Mouse (Mus musculus) ES-E14 (cell line): ENCODE results near the gene Irf1. TPM values are rescaled to one million over a fixed set of nuclear protein-coding genes. Genes with fewer than 3 reads are reported as not detected.

Source experiments
- DNase-seq: peaks from one replicate; pipeline ENCODE4 v3.0.0-alpha.2; 2013; ENCODE audit warnings: low read depth, low spot score
- H3K27ac ChIP-seq: 2 replicates; pipeline ENCODE4 v1.5.1; 2012; ENCODE audit warnings: low read depth, mild to moderate bottlenecking, low read length, moderate library complexity, mixed read lengths; ENCODE audit not compliant: poor library complexity, insufficient read depth, severe bottlenecking
- H3K36me3 ChIP-seq: 2 replicates; pipeline ENCODE4 v1.6.1; 2012; ENCODE audit warnings: mild to moderate bottlenecking, low read length, moderate library complexity, mixed read lengths; ENCODE audit not compliant: control insufficient read depth, poor library complexity, insufficient read depth, severe bottlenecking
- H3K4me1 ChIP-seq, 2 experiments: fragments of 150-350 bp in 1 of 2; sonication (generic) in 1 of 2; 2 replicates each; pipeline ENCODE4 v1.6.1; 2012; ENCODE audit warnings: low read length in 2 of 2, mild to moderate bottlenecking in 1 of 2, mixed read lengths in 1 of 2; ENCODE audit not compliant: control insufficient read depth in 2 of 2, insufficient read depth in 2 of 2, poor library complexity in 1 of 2
- H3K4me3 ChIP-seq, 2 experiments: fragments of 150-350 bp in 1 of 2; sonication (generic) in 1 of 2; 2 replicates each; pipeline ENCODE4 v1.5.1; 2012; ENCODE audit warnings: low read length in 2 of 2, low read depth in 1 of 2, mild to moderate bottlenecking in 1 of 2, mixed read lengths in 1 of 2; ENCODE audit not compliant: insufficient read depth in 1 of 2, poor library complexity in 1 of 2, severe bottlenecking in 1 of 2
- H3K9ac ChIP-seq: 2 replicates; pipeline ENCODE4 v1.6.1; 2012; ENCODE audit warnings: low read depth, mild to moderate bottlenecking, low read length, mixed read lengths; ENCODE audit not compliant: poor library complexity, insufficient read depth, severe bottlenecking
- H3K9me3 ChIP-seq: fragments of 150-350 bp; sonication (generic); 2 replicates; pipeline ENCODE4 v1.6.1; 2012; ENCODE audit warnings: low read depth, mild to moderate bottlenecking, low read length; ENCODE audit not compliant: control insufficient read depth, insufficient read depth
- CHD2 ChIP-seq: IDR thresholded peaks from 2 replicates; pipeline ENCODE4 v1.6.1; 2014; ENCODE audit warnings: mild to moderate bottlenecking, low read depth, low read length, inconsistent platforms
- HCFC1 ChIP-seq: IDR thresholded peaks from 2 replicates; pipeline ENCODE4 v1.6.1; 2012; ENCODE audit warnings: low read length, inconsistent platforms, borderline replicate concordance; ENCODE audit not compliant: insufficient read depth
- MAFK ChIP-seq: IDR thresholded peaks from 2 replicates; pipeline ENCODE4 v1.6.1; 2014; ENCODE audit warnings: mild to moderate bottlenecking, low read depth, low read length, inconsistent platforms; ENCODE audit not compliant: insufficient read depth
- ZC3H11A ChIP-seq: IDR thresholded peaks from 2 replicates; pipeline ENCODE4 v1.6.1; 2012; ENCODE audit warnings: low read depth, mild to moderate bottlenecking, inconsistent platforms, low read length, borderline replicate concordance
- ZNF384 ChIP-seq: IDR thresholded peaks from 2 replicates; pipeline ENCODE4 v1.6.1; 2012; ENCODE audit warnings: low read depth, low read length, inconsistent platforms
- in situ Hi-C, 2 experiments: fragments of 600-800 bp; cut with MboI; formaldehyde crosslinking; loops; one replicate each; pipeline ENCODE4 v1.15.1; 2025; ENCODE audit warnings: low sequenced_read_pairs in 2 of 2, inconsistent platforms in 1 of 2; ENCODE audit not compliant: unreplicated experiment in 2 of 2
- total RNA-seq: library from RNA; depleted of rRNA; stranded (reverse); fragments of 300-350 nt; gene quantifications from 2 replicates; pipeline ENCODE4 v1.2.3, GENCODE M21; 2012

Gene Irf1
- total RNA-seq, 1 experiment: 28.0 TPM

- Histone ChIP-seq H3K4me1 (peaks cover 7 to 44% of the 10 kb centered on the region in 2 experiments), H3K27ac (no peak overlapping the region), H3K4me3 (no peak overlapping the region), H3K9ac (no peak overlapping the region), H3K36me3 (no peaks in the 10 kb centered on the region), H3K9me3 (no peaks in the 10 kb centered on the region)
- in situ Hi-C loops: no loop called here
- no peak for DNase-seq
- TF ChIP-seq HCFC1 (no peak), MAFK (no peak), CHD2 (no peak), ZC3H11A (no peak), ZNF384 (no peak)
Observed at GRCm38 (mm10) chr11:53786058-53787031, 16.5 kb downstream of the Irf1 start.

GRCm38 (mm10) chr11:53788196-53788595, 18.4 kb downstream of the Irf1 start:
- TF ChIP-seq ZC3H11A (no peak), HCFC1 (no peak), ZNF384 (no peak), MAFK (no peak), CHD2 (no peak)
- Histone ChIP-seq H3K9ac (0 out of 2 replicates have a peak overlapping the region, but pooled peaks have one; percentile 14), H3K9me3 (no peaks in the 10 kb centered on the region), H3K36me3 (no peaks in the 10 kb centered on the region), H3K4me1 (peaks cover 4 to 34% of the 10 kb centered on the region in 2 experiments), H3K27ac (peak overlapping the region; percentile 9), H3K4me3 (no peak overlapping the region)
- no peak for DNase-seq
- in situ Hi-C loops: no loop called here

DNA sequence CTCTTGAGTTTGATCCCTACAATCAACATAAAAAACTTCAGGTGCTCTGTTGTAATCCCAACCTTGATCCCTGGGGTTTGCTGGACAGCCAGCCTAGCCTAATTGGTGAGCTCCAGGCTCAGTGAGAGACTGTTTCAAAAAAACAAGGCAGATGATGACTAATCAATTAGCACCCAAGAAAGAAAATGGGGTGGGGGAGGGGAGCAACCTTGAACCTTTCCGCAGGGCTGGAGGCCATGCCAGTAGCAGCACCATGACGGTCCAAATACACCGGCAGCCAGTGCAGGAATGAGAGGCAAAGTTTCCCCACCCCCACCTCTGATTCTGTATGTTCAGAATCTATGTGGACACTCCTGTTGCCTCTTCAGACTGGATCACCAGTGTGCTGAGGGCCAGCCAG, 19.5 kb downstream of the Irf1 start:
- in situ Hi-C loops: no loop called here
- Histone ChIP-seq H3K9ac (no peak overlapping the region), H3K9me3 (no peaks in the 10 kb centered on the region), H3K4me1 (peaks cover 4 to 30% of the 10 kb centered on the region in 2 experiments; a peak in 2 of 4 replicates), H3K27ac (0 out of 2 replicates have a peak overlapping the region, but pooled peaks have one; percentile 40), H3K36me3 (no peaks in the 10 kb centered on the region), H3K4me3 (no peak overlapping the region)
- no peak for DNase-seq
- TF ChIP-seq MAFK (0 out of 2 replicates have a peak, but pooled peaks have one; percentile 22), ZNF384 (no peak)

- Histone ChIP-seq H3K4me1 (peaks cover 11 to 43% of the 10 kb centered on the region in 2 experiments), H3K27ac (no peak overlapping the region), H3K36me3 (no peaks in the 10 kb centered on the region), H3K9me3 (no peaks in the 10 kb centered on the region), H3K9ac (no peak overlapping the region), H3K4me3 (no peak overlapping the region)
- no peak for TF ChIP-seq ZC3H11A
- TF ChIP-seq ZNF384: no peak
- no peak for TF ChIP-seq HCFC1
- TF ChIP-seq MAFK: no peak
- TF ChIP-seq CHD2: no peak
- in situ Hi-C loops: no loop called here
- DNase-seq: no peak
Observed at GRCm38 (mm10) chr11:53792986-53793385, 23.2 kb downstream of the Irf1 start.
